Mouse (Mus musculus) brain, embryonic 14.5 days (tissue): Measurements from ENCODE around the gene Hoxb8.
A peak's percentile ranks its signal among the peaks of the same experiment; 100 is the strongest.

Experiments
- CTCF ChIP-seq: fragments of 200-500 bp; IDR thresholded peaks from 2 replicates; pipeline ENCODE4 v1.5.1; 2012; ENCODE audit warnings: inconsistent platforms, mild to moderate bottlenecking, moderate library complexity, borderline replicate concordance; ENCODE audit not compliant: insufficient read depth, insufficient read length; ENCODE audit errors: extremely low read depth
- POLR2A ChIP-seq: fragments of 200-500 bp; IDR thresholded peaks from 2 replicates; pipeline ENCODE4 v1.6.1; 2012; ENCODE audit warnings: mild to moderate bottlenecking, inconsistent platforms, borderline replicate concordance; ENCODE audit not compliant: poor library complexity, insufficient read depth, insufficient read length, severe bottlenecking; ENCODE audit errors: extremely low read depth

GRCm38 (mm10) chr11:96261323-96261890 is 20.3 kb upstream of the Hoxb8 start:
- no peak for TF ChIP-seq POLR2A
- peak; percentile 84 for TF ChIP-seq CTCF
